Mouse (Mus musculus) embryo, embryonic 10 days (tissue): Measurements from ENCODE around the gene Sptb.

Experiments used
- DNase-seq: peaks from one replicate; pipeline ENCODE4 v3.0.0-alpha.2; 2015; ENCODE audit warnings: low spot score

Sptb gene

GRCm38 (mm10) chr12:76576061-76576460 is 134.3 kb downstream of the Sptb start:
- no peak for DNase-seq

- no peak for DNase-seq
These were observed 135.5 kb downstream of the Sptb start for GRCm38 (mm10) chr12:76574815-76575214.

- DNase-seq = no peak
These were observed 137.0 kb downstream of the Sptb start for GRCm38 (mm10) chr12:76573381-76573780.

- no peak for DNase-seq
These were observed 137.8 kb downstream of the Sptb start for GRCm38 (mm10) chr12:76572261-76573251.

GRCm38 (mm10) chr12:76571266-76571665 is 139.1 kb downstream of the Sptb start:
- DNase-seq = no peak

GRCm38 (mm10) chr12:76570221-76570940 is 140.0 kb downstream of the Sptb start:
- DNase-seq = peak; percentile 49

- no peak for DNase-seq
These were observed 144.1 kb downstream of the Sptb start for GRCm38 (mm10) chr12:76566284-76566683.

GRCm38 (mm10) chr12:76562196-76562595 is 148.2 kb downstream of the Sptb start:
- no peak for DNase-seq

- DNase-seq = no peak
These were observed 152.1 kb downstream of the Sptb start for GRCm38 (mm10) chr12:76558206-76558605.

- DNase-seq = no peak
These were observed 153.5 kb downstream of the Sptb start for GRCm38 (mm10) chr12:76556745-76557389.

- DNase-seq = no peak
These were observed 154.2 kb downstream of the Sptb start for GRCm38 (mm10) chr12:76556187-76556586.

GRCm38 (mm10) chr12:76554871-76555386 is 155.4 kb downstream of the Sptb start:
- no peak for DNase-seq

GRCm38 (mm10) chr12:76554392-76554791 is 156.0 kb downstream of the Sptb start:
- no peak for DNase-seq

GRCm38 (mm10) chr12:76553917-76554316 is 156.4 kb downstream of the Sptb start:
- DNase-seq = no peak

- no peak for DNase-seq
These were observed 157.4 kb downstream of the Sptb start for GRCm38 (mm10) chr12:76552958-76553357.

- DNase-seq = no peak
These were observed 158.0 kb downstream of the Sptb start for GRCm38 (mm10) chr12:76552321-76552720.

- no peak for DNase-seq
These were observed 161.1 kb downstream of the Sptb start for GRCm38 (mm10) chr12:76549203-76549602.

- no peak for DNase-seq
These were observed 162.3 kb downstream of the Sptb start for GRCm38 (mm10) chr12:76548082-76548423.

GRCm38 (mm10) chr12:76547409-76548081 is 162.8 kb downstream of the Sptb start:
- DNase-seq = peak; percentile 53

GRCm38 (mm10) chr12:76546383-76547276 is 163.7 kb downstream of the Sptb start:
- peak; percentile 44 for DNase-seq
